Mouse (Mus musculus) gastrocnemius, postnatal 14 days (tissue): ENCODE data around the gene Btbd35f26. TPM values are rescaled to one million over a fixed set of nuclear protein-coding genes. Genes with fewer than 3 reads are reported as not detected.
"Not testable (repeated sequence)": the region's sequence is repeated elsewhere in the genome, so short reads cannot be mapped to it uniquely, and the experiment has no call there.

Experiments used
- DNase-seq: peaks from one replicate; pipeline ENCODE4 v3.0.0; 2021; ENCODE audit warnings: mixed read lengths
- intact Hi-C: fragments of 180-260 bp; cut with DNase I; formaldehyde crosslinking; loops from one replicate; pipeline ENCODE4 v1.15.1; 2025; ENCODE audit warnings: low total_unique reads
- long read RNA-seq, 2 experiments: library from polyadenylated mRNA; stranded (forward); transcript quantifications; one replicate each; pipeline ENCODE4 v2.0.0; 2021
- total RNA-seq, 2 experiments: library from RNA; stranded (reverse); gene quantifications; 2 replicates each; pipeline ENCODE4 v1.2.3; 2021

Btbd35f26 gene
- total RNA-seq = not detected
- long read RNA-seq, experiment 1 = 0 reads
- long read RNA-seq, experiment 2 = 0 reads

GRCm38 (mm10) chrX:31336154-31336553 lies at the start of gene Btbd35f26:
Gene Btbd35f26 (plus strand): TSS chrX:31336454.
- intact Hi-C loops, DNase-seq: not testable (repeated sequence)

- DNase-seq, intact Hi-C loops: not testable (repeated sequence)
Observed at GRCm38 (mm10) chrX:31341924-31342323, 5.7 kb downstream of the Btbd35f26 start.

GRCm38 (mm10) chrX:31383818-31384217 lies 47.6 kb downstream of the Btbd35f26 start, which contains the start of gene Btbd35f19:
Gene Btbd35f19 (minus strand): TSS chrX:31383918.
- intact Hi-C loops, DNase-seq: not testable (repeated sequence)

Other genes with a start within 250 kb of the Btbd35f26 start
- gene Btbd35f29, start 218.8 kb upstream of the Btbd35f26 start, total RNA-seq = not detected
- not detected for gene Spin2f, start 82.6 kb upstream of the Btbd35f26 start, total RNA-seq
- gene Btbd35f19, start 47.5 kb downstream of the Btbd35f26 start, total RNA-seq = not detected
- gene Gm21883, start 237.8 kb downstream of the Btbd35f26 start, total RNA-seq = not detected